Mouse (Mus musculus) kidney, postnatal 4 days (tissue): Measurements from ENCODE around the gene Spsb2.
A peak's percentile ranks its signal among the peaks of the same experiment; 100 is the strongest.
"Not testable (repeated sequence)": the region's sequence is repeated elsewhere in the genome, so short reads cannot be mapped to it uniquely, and the experiment has no call there.

Source experiments
- DNase-seq, 2 experiments: peaks; one replicate each; pipeline ENCODE4 v3.0.0; 2021; ENCODE audit warnings: mixed read lengths in 2 of 2

Gene Spsb2

DNA sequence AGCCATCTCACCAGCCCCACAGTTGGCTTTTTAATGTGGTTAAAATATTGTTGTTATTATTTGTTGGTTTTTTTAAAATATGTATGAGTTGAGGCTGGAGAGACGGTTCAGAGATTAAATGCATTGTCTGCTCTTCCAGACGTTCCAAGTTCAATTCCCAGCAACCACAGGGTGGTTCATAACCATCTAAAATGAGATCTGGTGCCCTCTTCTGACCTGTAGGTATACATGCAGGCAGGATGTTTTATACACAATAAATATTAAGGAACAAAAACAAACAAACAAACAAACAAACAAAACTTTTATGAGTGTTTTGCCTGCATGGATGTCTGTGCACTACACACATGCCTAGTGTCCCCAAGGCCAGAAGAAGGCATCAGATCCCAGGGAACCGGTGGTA, 5.4 kb upstream of the Spsb2 start:
- DNase-seq, result no peak

DNA sequence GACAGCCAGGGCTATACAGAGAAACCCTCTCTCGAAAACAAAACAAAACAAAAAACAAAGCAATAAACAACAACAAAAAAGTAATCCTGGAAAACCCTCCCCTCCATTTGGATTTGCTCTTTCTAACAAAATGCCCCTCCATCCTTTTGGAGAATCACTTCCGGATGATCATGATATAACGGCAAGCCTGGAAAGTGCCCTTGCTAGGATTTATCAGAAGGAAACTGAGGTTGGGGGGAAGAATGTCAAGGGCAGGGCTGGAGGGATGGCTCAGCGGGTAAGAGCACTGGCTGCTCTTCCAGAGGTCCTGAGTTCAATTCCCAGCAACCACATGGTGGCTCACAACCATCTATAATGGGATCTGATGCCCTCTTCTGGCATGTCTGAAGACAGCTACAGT, 4.8 kb upstream of the Spsb2 start:
- not testable (repeated sequence) for DNase-seq

DNA sequence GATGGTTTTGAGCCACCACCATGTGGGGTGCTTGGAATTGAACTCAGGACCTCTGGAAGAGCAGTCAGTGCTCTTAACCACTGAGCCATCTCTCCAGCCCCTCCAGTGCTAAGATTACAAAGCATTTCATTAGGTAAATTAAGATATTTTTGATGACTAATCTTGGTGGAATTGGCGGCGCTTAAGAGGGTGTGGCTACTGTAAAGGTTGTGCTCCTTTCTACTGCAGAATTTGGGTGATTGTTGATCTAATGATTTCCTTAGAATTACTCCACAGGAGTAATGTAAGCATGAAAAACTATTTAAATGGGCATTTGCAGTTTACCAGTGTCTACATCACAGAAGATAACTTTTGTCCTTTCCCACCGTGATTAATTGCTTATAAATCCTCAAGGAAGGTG, 4.1 kb upstream of the Spsb2 start:
- DNase-seq, result no peak

DNA sequence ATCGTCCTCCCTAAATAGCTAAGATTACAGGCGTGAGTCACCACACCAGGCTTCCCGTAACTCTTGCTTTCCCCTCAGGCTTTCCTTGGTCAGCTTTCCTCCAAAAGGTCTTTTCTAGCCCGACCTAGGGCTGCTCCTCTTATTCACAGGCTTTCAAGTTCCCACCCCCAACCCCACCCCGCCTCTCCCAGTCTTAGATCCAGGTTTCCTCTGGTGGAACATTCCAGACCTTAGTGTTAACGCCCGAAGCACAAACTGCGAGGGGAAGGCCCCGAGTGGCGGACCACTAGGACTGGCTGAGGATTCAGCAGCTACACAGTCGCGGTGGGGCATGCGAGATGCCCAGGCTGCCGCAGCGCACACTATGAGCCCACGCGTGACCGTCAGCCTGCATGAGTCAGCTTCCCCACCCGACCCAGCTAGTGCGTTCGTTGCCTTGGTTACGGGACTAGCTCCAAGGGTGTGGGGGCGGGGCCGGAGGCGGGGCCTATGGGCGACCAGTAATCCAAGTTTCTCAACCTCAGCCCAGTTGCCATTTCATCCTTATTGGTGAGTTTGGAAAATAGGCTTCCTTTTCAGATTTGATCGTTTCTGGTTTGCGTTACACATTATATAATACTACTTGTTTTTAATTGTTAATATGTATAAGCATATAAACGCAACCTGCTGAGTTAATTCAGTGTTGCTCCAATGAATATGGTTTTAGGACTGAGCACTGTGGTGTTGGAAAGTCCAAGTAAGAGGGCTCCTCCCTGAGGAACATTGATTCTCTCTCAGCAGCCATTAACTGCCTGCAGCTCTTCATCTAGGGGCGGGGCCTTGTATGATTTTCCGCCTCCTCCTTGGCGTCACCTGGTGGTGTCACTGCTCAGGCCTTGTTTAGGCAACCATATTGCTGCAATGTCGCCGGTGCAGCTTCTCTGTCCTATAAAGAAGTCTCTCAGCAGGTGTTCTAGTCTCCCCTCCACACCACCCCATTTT, 2.8 kb upstream of the Spsb2 start:
- peak; percentile 98 for DNase-seq

DNA sequence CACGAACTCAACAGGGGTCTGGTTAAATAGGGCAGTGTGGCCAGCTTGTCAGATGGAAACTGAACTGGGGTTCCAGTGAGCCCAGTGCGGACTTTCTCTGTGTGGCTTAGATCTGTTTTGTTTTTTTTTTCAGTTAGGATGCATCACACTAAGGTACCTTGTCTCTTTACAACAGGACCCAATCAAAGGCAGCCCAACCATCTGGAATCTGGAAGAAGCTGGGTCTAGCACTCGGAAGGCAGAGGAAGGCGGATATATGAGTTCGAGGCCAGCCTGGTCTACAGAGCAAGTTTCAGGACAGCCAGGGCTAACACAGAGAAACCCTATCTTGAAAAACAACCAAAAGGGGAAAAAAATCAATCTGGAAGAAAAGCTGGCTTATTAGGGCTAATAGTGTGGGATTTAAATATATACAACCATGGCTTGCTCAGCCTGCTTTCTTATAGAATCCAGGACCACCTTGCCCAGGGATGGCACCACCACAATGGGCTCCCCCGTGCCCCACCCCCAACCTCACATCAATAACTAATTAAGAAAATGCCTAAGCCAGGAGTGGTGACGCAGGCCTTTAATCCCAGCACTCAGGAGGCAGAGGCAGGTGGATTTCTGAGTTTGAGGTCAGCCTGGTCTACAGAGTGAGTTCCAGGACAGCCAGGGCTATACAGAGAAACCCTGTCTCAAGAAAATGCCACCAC, 1.9 kb upstream of the Spsb2 start:
- no peak for DNase-seq

DNA sequence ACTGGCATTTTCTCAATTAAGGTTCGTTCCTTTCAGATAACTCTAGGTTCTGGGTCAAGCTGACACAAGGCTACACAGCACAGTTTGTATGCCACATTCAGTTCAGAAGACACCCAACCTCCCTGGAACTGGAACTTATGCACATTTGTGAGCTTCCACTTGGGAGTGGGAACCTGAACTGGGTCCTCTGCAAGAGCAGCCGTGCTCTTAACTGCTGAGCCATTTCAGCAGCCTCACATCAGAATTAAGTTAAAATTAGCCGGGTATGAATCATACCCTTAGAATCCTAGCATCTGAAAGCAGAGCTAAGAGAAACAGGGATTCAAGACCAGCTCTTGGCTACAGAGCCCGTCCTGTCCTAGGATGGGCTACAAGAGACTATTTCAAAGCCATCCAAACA, 1.1 kb upstream of the Spsb2 start:
- no peak for DNase-seq

DNA sequence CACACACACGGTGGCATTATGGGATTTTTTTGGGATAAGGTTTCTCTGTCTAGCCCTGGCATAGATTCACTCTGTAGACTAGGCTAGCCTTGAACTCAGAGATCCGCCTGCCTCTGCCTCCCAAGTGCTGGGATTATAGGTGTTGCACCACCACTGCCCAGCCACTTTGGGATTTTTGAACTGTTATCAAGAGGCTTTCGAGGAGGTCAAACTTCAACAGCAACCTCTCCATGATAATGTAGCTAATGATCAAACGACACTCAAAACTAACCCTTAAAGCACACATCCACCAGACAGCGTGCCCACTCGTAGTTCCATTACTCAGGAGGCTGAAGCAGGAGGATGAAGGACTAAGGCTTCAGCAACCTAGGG, 489 bp upstream of the Spsb2 start:
- no peak for DNase-seq

DNA sequence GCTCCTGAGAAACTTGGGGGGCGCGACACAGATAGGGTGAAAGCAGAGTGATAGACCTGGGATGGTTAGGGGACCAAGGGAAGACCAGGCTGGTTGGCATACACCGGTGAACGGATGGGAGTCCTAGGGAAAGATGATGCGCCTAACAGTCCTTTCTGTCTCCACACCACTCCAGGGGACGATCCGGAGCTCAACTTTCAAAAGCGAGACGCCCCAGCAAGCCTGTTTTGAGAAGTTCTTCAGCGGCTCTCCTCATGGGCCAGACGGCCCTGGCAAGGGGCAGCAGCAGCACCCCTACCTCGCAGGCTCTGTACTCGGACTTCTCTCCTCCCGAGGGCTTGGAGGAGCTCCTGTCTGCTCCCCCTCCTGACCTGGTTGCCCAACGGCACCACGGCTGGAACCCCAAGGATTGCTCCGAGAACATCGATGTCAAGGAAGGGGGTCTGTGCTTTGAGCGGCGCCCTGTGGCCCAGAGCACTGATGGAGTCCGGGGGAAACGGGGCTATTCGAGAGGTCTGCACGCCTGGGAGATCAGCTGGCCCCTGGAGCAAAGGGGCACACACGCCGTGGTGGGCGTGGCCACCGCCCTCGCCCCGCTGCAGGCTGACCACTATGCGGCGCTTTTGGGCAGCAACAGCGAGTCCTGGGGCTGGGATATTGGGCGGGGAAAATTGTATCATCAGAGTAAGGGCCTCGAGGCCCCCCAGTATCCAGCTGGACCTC, 752 bp downstream of the Spsb2 start:
- peak; percentile 91 to 94 for DNase-seq

DNA sequence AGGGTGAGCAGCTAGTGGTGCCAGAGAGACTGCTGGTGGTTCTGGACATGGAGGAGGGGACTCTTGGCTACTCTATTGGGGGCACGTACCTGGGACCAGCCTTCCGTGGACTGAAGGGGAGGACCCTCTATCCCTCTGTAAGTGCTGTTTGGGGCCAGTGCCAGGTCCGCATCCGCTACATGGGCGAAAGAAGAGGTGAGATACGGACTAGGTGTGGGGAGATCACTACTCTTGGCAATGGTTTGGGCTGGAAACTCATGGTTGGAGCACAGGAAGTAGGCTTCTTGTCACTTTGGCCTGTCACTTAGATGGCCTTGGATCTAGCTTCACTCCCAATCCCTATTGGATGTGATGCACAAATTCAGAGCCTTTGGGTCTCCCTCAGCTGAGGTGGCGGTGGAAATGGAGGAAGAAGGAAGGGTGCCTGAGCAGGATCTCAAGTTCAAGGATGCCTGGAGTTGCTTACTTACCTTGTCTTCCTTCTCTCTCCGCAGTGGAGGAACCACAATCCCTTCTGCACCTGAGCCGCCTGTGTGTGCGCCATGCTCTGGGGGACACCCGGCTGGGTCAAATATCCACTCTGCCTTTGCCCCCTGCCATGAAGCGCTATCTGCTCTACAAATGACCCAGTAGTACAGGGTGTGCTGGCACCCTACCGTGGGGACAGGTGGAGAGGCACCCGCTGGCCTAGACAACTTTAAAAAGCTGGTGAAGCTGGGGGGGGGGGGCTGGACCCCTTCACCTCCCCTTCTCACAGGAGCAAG, 1.5 kb downstream of the Spsb2 start:
- DNase-seq, result no peak

DNA sequence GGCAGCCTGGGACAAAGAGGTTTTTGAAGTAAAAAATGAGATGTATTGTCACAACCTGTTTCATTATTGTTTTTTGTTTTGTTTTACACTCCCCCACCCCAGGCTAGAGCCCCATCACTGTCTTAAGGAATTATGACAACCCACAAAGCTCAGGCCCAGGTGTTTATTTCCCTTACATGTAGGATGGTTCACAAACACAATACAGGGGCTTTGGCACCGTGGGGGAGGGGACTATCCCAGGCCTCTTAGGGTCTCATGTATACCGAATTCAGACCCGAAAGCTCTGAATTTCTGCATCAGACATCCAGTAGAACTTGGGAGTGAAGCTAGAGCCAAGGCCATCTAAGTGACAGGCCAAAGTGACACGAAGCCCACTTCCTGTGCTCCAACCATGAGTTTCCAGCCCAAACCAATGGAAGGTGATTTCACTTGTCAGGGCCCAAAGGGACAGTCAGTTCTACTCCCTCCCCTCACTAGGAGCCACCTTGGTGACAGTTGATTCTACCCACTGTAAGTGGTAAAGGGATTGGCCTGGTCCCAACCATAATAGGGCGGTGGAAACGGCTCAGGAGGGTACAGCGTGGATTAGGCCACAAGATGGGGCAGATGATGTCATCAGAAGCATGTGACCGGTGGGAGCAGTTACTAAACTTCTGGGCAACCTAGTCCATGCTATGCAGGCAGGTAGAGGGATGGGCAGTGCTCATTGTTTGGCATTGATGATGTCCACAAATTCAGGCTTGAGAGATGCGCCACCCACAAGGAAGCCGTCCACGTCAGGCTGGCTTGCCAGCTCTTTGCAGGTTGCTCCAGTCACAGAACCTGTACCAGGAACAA, 2.3 kb downstream of the Spsb2 start:
- not testable (repeated sequence) for DNase-seq

DNA sequence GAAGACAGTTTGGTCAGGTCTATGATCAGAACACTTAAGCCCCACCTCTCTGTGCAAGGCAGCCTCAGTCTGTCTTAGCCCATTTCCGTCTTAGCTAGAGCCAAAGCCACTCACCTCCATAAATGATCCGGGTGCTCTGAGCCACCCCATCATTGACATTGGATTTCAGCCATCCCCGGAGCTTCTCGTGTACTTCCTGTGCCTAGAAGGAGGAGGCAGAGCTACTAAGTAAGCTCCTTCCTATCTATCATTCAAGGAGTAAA, 2.9 kb downstream of the Spsb2 start:
- DNase-seq, result no peak

DNA sequence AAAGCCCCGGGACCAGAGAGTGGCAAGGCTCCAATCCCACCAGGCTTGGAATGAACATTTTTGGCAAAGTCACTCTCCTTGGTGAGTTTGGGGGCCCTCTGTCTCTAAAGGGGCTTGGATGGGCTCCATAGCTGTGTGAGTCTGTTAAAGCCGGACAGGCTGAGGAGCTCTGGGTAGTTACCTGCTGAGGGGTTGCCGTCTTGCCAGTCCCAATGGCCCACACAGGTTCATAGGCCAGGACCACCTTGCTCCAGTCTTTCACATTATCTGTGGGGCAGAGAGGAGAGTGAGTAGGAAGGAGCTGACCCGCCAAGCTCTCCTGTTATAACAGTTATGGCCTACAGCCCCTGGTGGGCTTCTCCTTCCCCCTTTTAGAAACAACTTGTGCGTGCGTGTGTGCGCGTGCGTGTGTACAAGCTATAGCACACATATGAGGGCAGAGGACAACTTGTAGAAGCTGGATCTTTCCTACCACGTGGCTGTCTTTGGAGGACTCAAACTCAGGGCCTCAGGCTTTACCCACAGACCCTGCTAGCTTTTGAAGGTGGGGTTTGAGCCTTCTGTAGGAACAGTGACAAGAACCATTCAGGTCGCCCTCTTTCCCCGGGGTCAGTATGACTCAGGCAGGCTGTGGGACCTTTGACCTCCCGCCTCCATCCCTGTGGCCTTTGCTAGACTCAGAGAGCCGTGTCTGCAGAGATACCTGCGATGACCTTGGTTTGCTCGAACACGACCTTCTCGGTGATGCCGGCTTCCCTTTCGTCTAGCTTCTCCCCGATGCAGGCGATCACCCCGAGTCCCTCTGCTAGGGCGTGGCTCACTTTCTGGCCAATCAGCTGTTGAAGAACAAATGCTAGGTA, 3.5 kb downstream of the Spsb2 start:
- DNase-seq, result no peak

DNA sequence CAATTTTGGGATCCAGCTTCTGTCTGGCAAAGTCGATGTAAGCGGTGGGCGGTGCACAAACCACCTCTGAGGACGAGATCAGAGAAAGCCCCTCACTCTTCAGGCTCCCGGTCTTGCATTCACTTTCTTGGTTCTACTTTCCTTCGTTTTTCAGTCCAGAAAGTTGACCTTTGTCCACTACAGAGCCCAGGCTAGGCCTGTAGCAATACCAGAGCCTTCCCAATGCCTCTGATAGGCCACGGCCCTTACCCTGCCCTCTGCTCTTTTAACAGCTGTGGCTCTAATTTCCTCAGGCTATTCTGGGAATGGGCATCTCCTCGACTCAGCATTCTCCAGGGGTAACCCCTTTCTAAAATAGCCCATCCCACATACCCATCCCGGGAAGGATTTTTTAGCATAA, 4.4 kb downstream of the Spsb2 start:
- no peak for DNase-seq

DNA sequence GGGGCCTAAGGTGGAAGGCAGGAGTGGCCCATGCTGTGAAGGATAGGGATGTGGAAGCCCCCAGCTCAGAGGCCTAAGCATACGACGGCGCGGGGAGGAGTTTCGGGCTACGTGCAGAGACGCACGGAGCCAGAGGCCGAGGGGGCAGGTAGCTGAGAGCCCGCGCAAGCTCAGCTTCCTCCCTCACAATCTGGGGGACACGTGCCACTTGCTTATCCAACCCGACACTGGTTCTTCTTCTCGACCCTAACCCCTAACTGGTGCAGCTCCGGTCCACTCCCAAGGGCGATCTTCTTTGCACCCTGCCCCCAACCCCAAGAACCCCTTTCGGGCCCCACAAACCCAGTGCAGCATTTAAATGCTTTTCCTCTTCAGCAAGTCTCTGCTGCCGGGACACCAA, 5.0 kb downstream of the Spsb2 start:
- DNase-seq, result peak; percentile 70 to 82

DNA sequence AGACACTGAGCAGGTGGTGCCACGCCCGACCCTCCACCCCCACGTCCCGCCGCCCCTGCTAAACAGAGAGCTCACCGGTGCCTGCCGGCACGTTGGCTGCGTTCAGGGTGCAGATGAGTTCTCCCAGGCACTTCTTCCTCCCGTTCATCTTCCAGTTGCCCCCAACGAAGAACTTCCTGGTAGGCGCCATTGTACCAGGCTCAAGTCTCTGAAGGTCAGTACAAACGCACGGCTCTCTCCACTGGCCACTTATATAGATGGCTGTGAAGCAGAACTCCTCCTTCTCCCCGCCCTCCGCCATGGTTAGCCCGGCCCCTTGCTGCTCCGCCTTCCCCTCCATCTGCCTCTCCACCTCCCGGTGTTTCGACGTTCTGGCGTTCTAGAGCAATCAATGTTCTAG, 5.5 kb downstream of the Spsb2 start, which contains the start of gene Tpi1:
TSS of gene Tpi1 (minus strand) at position 364 of the 400 bp plus-strand sequence.
- DNase-seq, result peak; percentile 92 to 95

DNA sequence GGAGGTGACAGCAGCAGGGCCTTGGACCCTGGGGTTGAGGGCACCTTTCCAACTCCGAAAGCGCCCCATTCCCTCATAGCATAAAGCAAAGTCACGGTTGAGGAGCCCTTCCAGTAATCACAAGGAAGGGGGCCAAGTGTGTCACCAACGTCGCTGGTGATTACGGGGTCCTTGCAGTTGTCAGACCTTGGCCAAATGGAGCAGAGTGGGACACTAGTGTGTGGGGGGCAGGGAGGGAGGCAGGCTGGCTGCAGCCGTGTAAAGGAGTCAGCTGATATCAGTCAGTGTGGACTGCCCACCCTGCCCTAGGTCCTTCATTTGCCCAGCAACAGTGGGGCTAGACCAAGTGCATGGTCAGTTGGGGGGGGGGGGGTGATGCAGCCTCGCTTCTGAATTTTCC, 6.0 kb downstream of the Spsb2 start:
- DNase-seq, result peak; percentile 58 to 72

DNA sequence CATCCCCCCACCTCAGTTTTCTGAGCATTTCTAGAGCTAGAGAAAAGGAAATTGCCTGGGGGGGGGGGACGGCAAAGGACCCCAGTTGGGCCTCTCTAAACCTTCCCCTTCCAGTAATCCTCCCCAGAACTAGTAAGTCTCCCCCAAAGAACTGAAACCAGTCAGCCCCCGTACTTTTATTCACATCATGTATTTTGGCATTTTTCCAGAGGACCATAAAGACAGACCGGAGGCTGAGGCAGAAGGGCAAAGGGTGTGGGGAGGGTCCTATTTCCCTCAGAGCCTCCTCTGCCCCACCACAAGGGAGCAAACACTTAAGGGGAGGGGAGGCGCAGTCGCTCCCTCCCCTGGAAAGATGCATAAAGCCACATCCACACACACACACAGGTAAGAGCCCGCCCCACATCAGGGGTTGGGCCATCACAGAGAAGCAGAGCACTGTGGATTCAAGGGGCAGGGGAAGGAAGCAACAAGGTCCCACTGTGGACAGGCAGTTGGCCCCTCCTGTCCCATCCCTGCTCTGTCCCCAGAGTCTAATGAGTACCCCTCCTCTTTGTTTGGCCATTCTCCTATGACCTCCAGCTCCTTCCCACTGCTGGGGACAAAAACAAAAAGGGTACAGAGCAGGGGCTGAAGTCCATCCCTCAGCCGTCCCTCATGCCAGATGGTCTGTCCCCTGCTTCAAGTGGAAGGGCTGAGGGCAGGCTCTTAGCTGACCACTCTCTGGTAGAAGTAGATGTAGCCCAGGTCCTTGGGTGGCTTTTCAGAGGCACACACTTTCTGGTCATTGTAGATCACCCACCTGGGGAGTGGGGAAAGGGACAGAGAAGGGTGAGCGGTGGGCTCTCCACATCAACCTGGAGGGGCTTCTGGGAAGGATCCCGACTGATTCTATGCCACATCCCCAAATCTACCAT, 6.7 kb downstream of the Spsb2 start:
- peak in 1 of 2 experiments; percentile 27 for DNase-seq

DNA sequence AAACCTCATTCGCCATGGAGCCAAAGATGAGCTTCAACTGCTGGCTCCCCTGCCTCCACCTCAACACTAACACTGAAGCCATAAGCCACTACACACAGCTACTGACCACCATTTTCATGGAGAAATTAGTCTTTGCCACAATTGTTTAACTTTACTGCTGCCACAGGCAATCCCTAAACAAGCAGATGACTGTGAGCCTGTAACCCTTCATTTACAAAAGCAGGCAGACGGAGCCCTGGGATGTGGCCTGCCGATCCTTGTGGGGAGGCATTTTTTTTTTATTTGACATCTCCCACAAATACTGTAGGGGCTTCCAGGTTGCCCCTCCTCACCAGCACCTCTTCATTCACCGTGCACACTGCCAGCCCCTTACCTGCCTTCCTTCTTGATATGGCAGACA, 8.2 kb downstream of the Spsb2 start:
- no peak for DNase-seq

DNA sequence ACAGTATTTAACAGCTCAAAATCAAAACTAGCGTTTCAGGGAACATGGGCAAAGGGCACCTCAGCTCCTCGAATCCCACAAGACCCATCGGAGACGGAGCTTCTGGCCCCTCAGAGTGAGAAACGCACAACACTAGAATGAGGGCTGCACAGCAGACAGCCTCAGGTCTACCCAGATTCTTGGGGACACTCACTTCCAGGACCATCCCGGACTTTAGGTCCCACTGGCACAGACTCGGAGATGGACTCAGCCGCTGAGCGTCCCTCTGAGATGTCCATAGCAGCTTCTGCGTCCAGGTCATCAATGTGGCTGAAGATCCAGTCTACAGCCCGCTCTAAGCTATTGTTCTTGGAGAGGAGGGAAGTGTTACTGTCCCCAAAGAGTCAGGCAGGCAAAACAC, 8.7 kb downstream of the Spsb2 start:
- DNase-seq, result no peak

DNA sequence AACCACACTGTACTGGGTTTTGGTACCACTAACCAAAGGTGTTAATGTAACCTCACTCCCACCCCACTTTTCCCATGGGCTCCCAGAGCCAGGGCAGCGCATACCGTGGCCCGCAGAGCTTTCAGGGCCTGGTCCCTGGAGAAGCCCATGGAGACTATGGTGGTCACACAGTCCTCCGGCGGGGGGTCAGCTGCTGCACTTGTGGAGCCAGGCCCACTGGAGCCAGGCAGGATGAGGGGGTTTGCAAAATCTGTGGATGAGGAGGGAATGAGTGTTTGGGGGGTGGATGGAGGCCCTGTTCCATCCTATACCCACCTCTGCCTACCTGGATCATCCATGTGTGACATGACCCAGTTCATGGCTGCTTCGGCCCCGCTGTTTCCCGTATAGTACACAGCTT, 9.1 kb downstream of the Spsb2 start:
- DNase-seq, result no peak
